9 mouse cellular contexts compared by ENCODE assay signal in genomic region chr1:193376478-193377134, GRCm38 (mm10). TPM values are rescaled to one million over a fixed set of nuclear protein-coding genes. Genes with fewer than 3 reads are reported as not detected.
DNase-seq lines count a peak whose midpoint lies in the region; ATAC-seq lines count a peak whose summit lies in the region.
"Had no signal": no experiment of that assay in that cellular context is flagged by ENCODE, and none has a peak within 500 bp of the region (broad histone marks: within the 10 kb centered on the region; RNA-seq: fewer than 3 reads in every experiment).

No protein-coding gene starts in this region.

- no peak overlapping the region for H3K4me2 ChIP-seq in limb, embryonic 12.5 days

- intact Hi-C loops in left cerebral cortex, postnatal 10 days (cut with DNase I), result loop anchor here (2.0 kb wide), 1 partner anchor 48 kb away; no protein-coding TSS in a partner anchor
- intact Hi-C loops in left cerebral cortex, postnatal 36 days (cut with DNase I), result loop anchor here (2.0 kb wide), 1 partner anchor 120 kb away; no protein-coding TSS in a partner anchor
- intact Hi-C loops in heart, postnatal 36 days (cut with DNase I), result loop anchor here (1.0 to 5.0 kb wide), 3 partner anchors 46 to 169 kb away; partner anchors contain the start of gene Lamb3

- DNase-seq in left cerebral cortex, postnatal 10 days (ENCODE audit: extremely low spot score in 1 of 2, low spot score in 2 of 2), result peak; percentile 39 to 45
- DNase-seq in left cerebral cortex, postnatal 36 days (ENCODE audit: low spot score in 2 of 2), result no peak
- peak; percentile 76 for DNase-seq in adipocyte (ENCODE audit: low spot score)
- DNase-seq in embryo, embryonic 9.5 days (ENCODE audit: extremely low spot score), result peak; percentile 69
- peak; percentile 44 to 52 for DNase-seq in heart, postnatal 36 days
- peak; percentile 49 to 52 for DNase-seq in thymus, postnatal 36 days

- H3K9ac ChIP-seq in limb, embryonic 12.5 days (replicated peaks), result no peak overlapping the region

- 30% methylated on average over 4 of the region's 4 CpGs for WGBS in limb, embryonic 12.5 days

- no peaks in the 10 kb centered on the region for H3K36me3 ChIP-seq in limb, embryonic 12.5 days

- H3K4me1 ChIP-seq in limb, embryonic 12.5 days (replicated peaks), result peaks cover 6% of the 10 kb centered on the region

- H3K9me3 ChIP-seq in limb, embryonic 12.5 days, result no peaks in the 10 kb centered on the region

- peak; percentile 16; the same call in 1 of the 2 replicates for ATAC-seq in limb, embryonic 12.5 days (ENCODE audit: insufficient number of reproducible peaks, insufficient read depth, low FRiP score, low TSS enrichment, low read depth)
- ATAC-seq in monocyte, adult 5-6 weeks (replicated peaks; ENCODE audit: insufficient number of reproducible peaks, low FRiP score, low TSS enrichment, poor library complexity, severe bottlenecking), result 0 out of 2 replicates have a peak, but pooled peaks have one; percentile 65

- no peaks in the 10 kb centered on the region for H3K27me3 ChIP-seq in limb, embryonic 12.5 days

- no peak overlapping the region for H3K4me3 ChIP-seq in limb, embryonic 12.5 days (replicated peaks)
- H3K4me3 ChIP-seq: erythroblast, embryonic 14.5 days had no signal

- no peak overlapping the region for H3K27ac ChIP-seq in limb, embryonic 12.5 days

RNA-seq across cellular contexts. Expression of gene Camk1g, which starts 6.5 kb away (rescaled TPM):
- total RNA-seq in left cerebral cortex, postnatal 10 days (2021), result 10 to 100 TPM; 38.9 TPM
- total RNA-seq in left cerebral cortex, postnatal 36 days (2021), result 10 to 100 TPM; 32.4 to 47.1 TPM
- total RNA-seq in heart, postnatal 36 days (2021), result 1 to 10 TPM in 1 of 2 experiments, not detected in 1; 1.0 TPM
- 20.2 and 21.7 TPM in 2 replicates for polyA plus RNA-seq in limb, embryonic 12.5 days (2016; fragmentation: Nextera tagmentation; extraction: Ambion mirVana)
- not detected in 3 replicates for total RNA-seq in monocyte, adult 5-6 weeks (2017)
- polyA plus RNA-seq: erythroblast, embryonic 14.5 days had no signal

Comparison
In these comparisons a context has a peak if more than half of its experiments do, and no peak if none do; other contexts are left out.
1. DNase-seq: peak in left cerebral cortex, postnatal 10 days (2 of 2), adipocyte (single experiment), embryo, embryonic 9.5 days (single experiment), heart, postnatal 36 days (2 of 2) and thymus, postnatal 36 days (2 of 2); none in left cerebral cortex, postnatal 36 days (0 of 2).
2. RNA of gene Camk1g, which starts 6.5 kb away (total RNA-seq): 32.4 to 47.1 TPM in left cerebral cortex, postnatal 36 days and 38.9 TPM in left cerebral cortex, postnatal 10 days; 1.0 TPM in heart, postnatal 36 days and not detected in monocyte, adult 5-6 weeks; every median in the first group is over 10 times any median in the second.